Mouse (Mus musculus): ENCODE measurements at regions not wholly inside any gene's neighbourhood (a gene's known extent, or its start where the extent isn't known, plus 50 kb on each side); places are given as distances from the start of the nearest gene placed in this dataset.

DNA sequence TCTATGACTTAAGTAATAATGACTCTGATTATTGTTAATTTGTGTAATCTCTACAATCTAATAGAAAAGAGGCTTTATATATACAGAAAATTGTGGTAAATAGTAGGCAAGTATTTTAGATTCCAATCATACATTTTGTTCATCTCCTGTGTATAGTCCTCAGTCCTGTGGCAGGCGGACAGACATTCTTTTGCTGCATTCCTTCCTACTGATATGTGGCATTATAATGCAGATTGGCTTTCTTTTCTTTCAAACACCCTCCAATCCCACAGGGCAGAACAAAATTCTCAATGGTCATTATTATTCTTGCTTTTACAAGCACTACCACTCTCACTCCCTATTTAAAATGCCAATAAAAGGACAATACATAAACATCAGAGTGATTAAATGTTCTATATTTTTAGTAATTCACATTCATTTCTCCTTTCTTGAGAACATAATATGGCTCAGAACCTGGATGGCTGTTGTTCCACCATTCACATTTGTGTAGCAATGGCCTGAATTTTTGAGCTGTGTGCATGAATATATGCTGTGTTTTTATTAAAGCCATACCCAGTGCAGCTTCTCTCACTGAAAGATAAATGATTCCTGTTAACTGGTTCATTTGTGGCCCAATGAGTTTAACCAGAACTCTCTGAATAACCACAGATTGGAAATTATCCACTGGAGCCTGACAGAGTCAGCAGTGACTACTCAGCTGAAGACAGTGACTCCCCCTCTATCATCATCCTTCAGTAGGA is 194.6 kb downstream of the Gm43517 start:
- DNase-seq (ENCODE audit: low read depth, low spot score): no peak

DNA sequence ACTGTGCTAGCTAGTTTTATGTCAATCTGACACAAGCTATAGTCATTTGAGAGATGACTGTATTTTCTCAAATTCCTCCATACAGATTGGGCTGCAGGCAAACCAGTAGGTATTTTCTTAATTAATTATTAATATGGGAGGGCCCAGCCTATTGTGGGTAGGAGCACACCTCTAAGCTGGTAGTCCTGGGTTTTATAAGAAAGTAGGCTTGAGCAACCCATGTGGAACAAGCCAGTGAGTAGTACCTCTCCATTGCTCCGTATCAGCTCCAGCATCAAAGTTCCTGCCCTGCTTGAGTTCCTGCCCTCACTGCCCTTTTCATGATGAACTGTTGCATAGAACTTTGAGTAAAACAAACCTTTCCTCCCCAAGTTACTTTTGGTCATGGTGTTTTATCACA is 198.9 kb downstream of the Gm43517 start:
- DNase-seq (ENCODE audit: low read depth, low spot score): no peak

GRCm38 (mm10) chr12:49622264-49622663 is 237.3 kb downstream of the Gm43517 start:
- no peak for DNase-seq (ENCODE audit: low read depth, low spot score)

DNA sequence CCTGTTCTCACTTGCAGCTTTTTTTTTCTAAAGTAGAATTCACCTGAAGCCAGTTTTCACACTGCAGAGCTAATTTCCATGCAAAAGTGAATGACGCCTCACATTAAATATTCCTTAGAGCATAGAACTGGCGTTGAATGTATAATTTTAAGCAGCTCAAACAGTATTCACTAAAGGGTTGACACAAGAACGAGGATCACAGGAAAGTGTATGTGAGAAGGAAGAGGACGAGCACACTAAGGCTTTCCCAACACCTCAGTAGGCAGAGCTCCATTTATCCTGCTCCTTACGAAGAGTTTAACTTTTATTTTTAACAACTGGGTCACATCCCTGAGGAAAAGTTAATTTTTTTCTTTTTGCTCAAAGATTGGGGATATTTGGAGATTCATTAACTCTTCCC is 242.2 kb downstream of the Gm43517 start:
- DNase-seq (ENCODE audit: low read depth, low spot score): no peak

GRCm38 (mm10) chr12:49628014-49628413 is 243.0 kb downstream of the Gm43517 start:
- no peak for DNase-seq (ENCODE audit: low read depth, low spot score)

GRCm38 (mm10) chr12:49649104-49650063 is 264.4 kb downstream of the Gm43517 start:
- peak; percentile 38 for DNase-seq (ENCODE audit: low read depth, low spot score)

Data from ES-CJ7 (cell line).